Mouse (Mus musculus): ENCODE measurements around the gene Tdgf1. TPM values are rescaled to one million over a fixed set of nuclear protein-coding genes. Genes with fewer than 3 reads are reported as not detected.

Gene Tdgf1
- total and polyA plus RNA-seq, 3 experiments: not detected

DNA sequence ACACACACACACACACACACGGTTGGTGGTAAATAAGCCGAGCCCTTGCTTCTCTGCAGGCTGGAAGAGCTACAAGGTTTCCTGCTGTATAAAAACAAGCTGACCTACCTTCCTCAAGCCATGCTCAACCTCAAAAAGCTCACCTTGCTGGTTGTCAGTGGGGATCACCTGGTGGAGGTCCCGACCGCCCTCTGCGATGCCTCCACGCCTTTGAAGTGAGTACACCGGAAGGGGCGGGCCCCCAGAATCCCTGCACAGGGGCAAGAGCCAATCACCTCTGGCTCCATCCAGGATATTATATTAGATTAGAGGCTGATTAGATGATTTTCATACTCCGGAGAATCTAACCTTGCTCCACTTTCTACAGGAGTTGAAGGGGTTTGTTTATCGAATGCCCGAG is 33.5 kb upstream of the Tdgf1 start:
- Histone ChIP-seq H3K27ac (ENCODE audit: control insufficient read depth, low read depth, low read length) (no peak overlapping the region), H3K9ac (ENCODE audit: control insufficient read depth, low read depth, low read length, poor library complexity, severe bottlenecking) (no peak overlapping the region), H3K4me1 (ENCODE audit: control insufficient read depth in 1 of 2, insufficient read depth in 2 of 2, low read length in 2 of 2) (no peaks in the 10 kb centered on the region), H3K36me3 (ENCODE audit: control insufficient read depth in 1 of 2, insufficient read depth in 2 of 2, low read length in 2 of 2) (no peaks in the 10 kb centered on the region), H3K79me2 (ENCODE audit: control insufficient read depth, insufficient read depth, low read length, poor library complexity) (no peaks in the 10 kb centered on the region), H3K9me3 (replicated peaks; ENCODE audit: insufficient read depth, low read length) (no peaks in the 10 kb centered on the region), H3K4me3 (ENCODE audit: control insufficient read depth in 1 of 2, insufficient read depth in 1 of 2, low read depth in 2 of 2, low read length in 2 of 2) (no peak overlapping the region), H3K27me3 (ENCODE audit: control insufficient read depth in 1 of 2, insufficient read depth in 2 of 2, low read length in 2 of 2) (no peaks in the 10 kb centered on the region)
- no peak for DNase-seq (ENCODE audit: low read depth, low spot score)
- TF ChIP-seq BHLHE40 (IDR thresholded peaks at IDR 0.05; ENCODE audit: borderline replicate concordance, low read depth, low read length) (no peak), ELF1 (IDR thresholded peaks at IDR 0.05; ENCODE audit: low read depth, low read length) (no peak), CHD1 (IDR thresholded peaks at IDR 0.05; ENCODE audit: low read depth, low read length) (no peak), TCF12 (IDR thresholded peaks at IDR 0.05; ENCODE audit: low read depth, low read length) (no peak), MYB (IDR thresholded peaks at IDR 0.05; ENCODE audit: low read depth, low read length) (no peak), RAD21 (IDR thresholded peaks at IDR 0.05; ENCODE audit: low read depth, low read length) (no peak), CHD2 (IDR thresholded peaks at IDR 0.05; ENCODE audit: low read length) (no peak), MYC (IDR thresholded peaks at IDR 0.05; ENCODE audit: low read depth, low read length) (no peak), MXI1 (IDR thresholded peaks at IDR 0.05; ENCODE audit: low read depth, low read length) (no peak)

GRCm38 (mm10) chr9:110965910-110966231 is 19.9 kb upstream of the Tdgf1 start:
- H3K27me3 ChIP-seq (ENCODE audit: control insufficient read depth in 1 of 2, insufficient read depth in 2 of 2, low read length in 2 of 2): no peaks in the 10 kb centered on the region
- TF ChIP-seq ETS1 (IDR thresholded peaks at IDR 0.05; ENCODE audit: low read depth, low read length) (no peak), SMC3 (IDR thresholded peaks at IDR 0.05; ENCODE audit: low read depth, low read length) (no peak), POLR2AphosphoS2 (IDR thresholded peaks at IDR 0.05; ENCODE audit: low read length) (no peak), TCF12 (IDR thresholded peaks at IDR 0.05; ENCODE audit: low read depth, low read length) (no peak), CHD1 (IDR thresholded peaks at IDR 0.05; ENCODE audit: low read depth, low read length) (no peak), SIN3A (IDR thresholded peaks at IDR 0.05; ENCODE audit: low read length) (no peak), BHLHE40 (IDR thresholded peaks at IDR 0.05; ENCODE audit: borderline replicate concordance, low read depth, low read length) (no peak), USF1 (IDR thresholded peaks at IDR 0.05; ENCODE audit: low read depth, low read length) (no peak), POLR2A (IDR thresholded peaks at IDR 0.05; ENCODE audit: control insufficient read depth in 1 of 2, insufficient read depth in 1 of 2, low read depth in 1 of 2, low read length in 2 of 2, poor library complexity in 1 of 2) (no peak), JUND (IDR thresholded peaks at IDR 0.05; ENCODE audit: low read depth, low read length) (no peak), RCOR1 (IDR thresholded peaks at IDR 0.05; ENCODE audit: low read depth, low read length) (no peak), KAT2A (conservative IDR thresholded peaks at IDR 0.05; ENCODE audit: low read depth, low read length) (no peak), TBP (IDR thresholded peaks at IDR 0.05; ENCODE audit: low read depth, low read length) (no peak), ZC3H11A (IDR thresholded peaks at IDR 0.05; ENCODE audit: low read depth, low read length) (no peak), MEF2A (IDR thresholded peaks at IDR 0.05; ENCODE audit: extremely low read depth, insufficient replicate concordance, low read depth, low read length, poor library complexity, severe bottlenecking) (no peak), ZKSCAN1 (IDR thresholded peaks at IDR 0.05; ENCODE audit: low read depth, low read length) (no peak), MXI1 (IDR thresholded peaks at IDR 0.05; ENCODE audit: low read depth, low read length) (no peak)
- no peak overlapping the region for H3K9ac ChIP-seq (ENCODE audit: control insufficient read depth, low read depth, low read length, poor library complexity, severe bottlenecking)
- DNase-seq (ENCODE audit: low read depth, low spot score): no peak
- no peaks in the 10 kb centered on the region for H3K9me3 ChIP-seq (replicated peaks; ENCODE audit: insufficient read depth, low read length)
- no peaks in the 10 kb centered on the region for H3K36me3 ChIP-seq (ENCODE audit: control insufficient read depth in 1 of 2, insufficient read depth in 2 of 2, low read length in 2 of 2)
- H3K4me3 ChIP-seq (ENCODE audit: control insufficient read depth in 1 of 2, insufficient read depth in 1 of 2, low read depth in 2 of 2, low read length in 2 of 2): no peak overlapping the region
- no peaks in the 10 kb centered on the region for H3K4me1 ChIP-seq (ENCODE audit: control insufficient read depth in 1 of 2, insufficient read depth in 2 of 2, low read length in 2 of 2)
- H3K79me2 ChIP-seq (ENCODE audit: control insufficient read depth, insufficient read depth, low read length, poor library complexity): no peaks in the 10 kb centered on the region
- no peak overlapping the region for H3K27ac ChIP-seq (ENCODE audit: control insufficient read depth, low read depth, low read length)

Data from MEL (cell line).